Mouse (Mus musculus): ENCODE measurements at regions not wholly inside any gene's neighbourhood (a gene's known extent, or its start where the extent isn't known, plus 50 kb on each side); places are given as distances from the start of the nearest gene placed in this dataset.

DNA sequence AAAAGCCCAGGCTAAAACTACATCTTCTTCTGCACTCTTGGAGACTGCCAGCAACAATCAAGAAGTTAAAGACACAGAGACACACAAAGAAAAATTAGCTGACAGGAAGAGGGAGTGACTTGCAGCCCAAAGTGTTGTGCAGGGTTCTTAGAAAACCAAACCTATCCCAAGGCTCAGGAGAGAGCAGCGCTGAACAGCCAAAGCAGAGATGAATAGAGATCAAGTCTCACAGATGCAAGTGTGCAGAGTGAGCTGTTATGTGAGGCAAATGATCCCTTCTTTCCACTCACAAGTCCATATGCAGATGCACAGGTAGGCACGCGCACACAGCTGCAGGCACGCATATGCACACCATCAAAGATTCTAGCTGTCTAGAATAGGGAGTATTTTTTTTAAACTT lies 318.0 kb upstream of the Npvf start:
- no peak for DNase-seq (ENCODE audit: low spot score)

GRCm38 (mm10) chr6:50973231-50973654 lies 319.0 kb upstream of the Npvf start:
- DNase-seq (ENCODE audit: low spot score): no peak

- no peak for DNase-seq (ENCODE audit: low spot score)
Measured at GRCm38 (mm10) chr6:50973815-50974214, 319.6 kb upstream of the Npvf start.

- no peak for DNase-seq (ENCODE audit: low spot score)
Measured at GRCm38 (mm10) chr6:50974961-50975360, 320.7 kb upstream of the Npvf start.

GRCm38 (mm10) chr6:50976973-50977372 lies 322.7 kb upstream of the Npvf start:
- DNase-seq (ENCODE audit: low spot score): no peak

DNA sequence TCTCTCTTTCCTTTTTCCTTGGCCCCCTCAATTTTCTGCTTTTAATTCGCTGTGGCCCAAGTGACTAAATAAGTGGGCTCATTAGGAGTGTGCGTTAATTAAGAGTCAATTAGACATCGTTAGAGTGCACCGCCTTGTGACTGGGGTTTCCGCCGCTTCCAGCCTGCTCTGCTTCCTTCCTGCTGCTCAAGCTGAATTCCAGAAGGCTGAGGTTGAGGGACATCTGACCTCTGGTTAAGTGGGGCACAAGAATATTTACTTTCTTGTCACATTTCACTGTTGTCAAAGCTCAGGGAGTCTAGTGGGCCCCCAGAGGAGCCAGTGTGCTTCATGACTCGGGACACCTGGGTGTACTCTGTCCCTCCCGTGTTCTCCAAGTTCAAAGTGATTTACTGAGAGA lies 323.1 kb upstream of the Npvf start:
- DNase-seq (ENCODE audit: low spot score): no peak

- no peak for DNase-seq (ENCODE audit: low spot score)
Measured at GRCm38 (mm10) chr6:50978016-50978415, 323.8 kb upstream of the Npvf start.

DNA sequence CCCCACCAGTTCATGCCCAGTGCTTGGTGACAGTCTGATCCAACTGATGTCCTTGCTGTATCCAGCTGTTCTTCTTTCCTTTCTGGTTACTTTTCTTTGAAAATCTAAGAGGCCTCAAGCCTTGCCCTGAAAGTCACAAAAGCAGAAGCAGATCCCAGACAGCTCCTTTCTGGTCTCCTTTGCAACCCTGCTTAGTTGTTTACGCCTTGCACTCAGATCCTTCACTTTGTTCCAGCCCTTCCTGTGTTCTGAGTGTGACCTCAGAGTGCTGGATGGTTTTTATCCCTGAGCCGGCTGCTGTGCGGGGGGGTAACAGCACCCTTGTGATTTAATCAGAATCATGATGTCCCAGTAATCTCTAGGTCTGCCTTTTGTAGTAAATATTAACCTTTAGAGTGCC lies 324.3 kb upstream of the Npvf start:
- DNase-seq (ENCODE audit: low spot score): no peak

DNA sequence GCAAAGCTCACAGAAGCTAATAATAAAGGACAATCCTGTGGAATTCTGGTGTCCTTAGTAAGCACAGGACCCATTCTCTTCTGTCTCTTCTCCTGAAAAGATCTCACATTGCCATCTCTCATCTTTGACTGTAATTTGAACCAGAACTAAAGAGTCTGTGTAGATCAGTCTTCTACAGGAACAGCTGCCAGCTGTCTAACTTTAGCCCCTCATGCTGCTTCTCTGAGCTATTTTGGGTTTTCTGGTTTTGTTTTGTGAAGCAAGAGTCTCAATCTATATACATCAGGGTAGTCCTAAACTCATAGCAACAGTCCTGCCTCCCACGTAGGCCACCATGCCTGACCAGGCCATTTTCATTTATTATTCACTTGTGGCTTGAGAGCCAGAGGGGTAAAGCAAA lies 325.5 kb upstream of the Npvf start:
- DNase-seq (ENCODE audit: low spot score): no peak

- DNase-seq (ENCODE audit: low spot score): no peak
Measured at GRCm38 (mm10) chr6:50980311-50980710, 326.1 kb upstream of the Npvf start.

- no peak for DNase-seq (ENCODE audit: low spot score)
Measured at GRCm38 (mm10) chr6:50981702-50982309, 327.6 kb upstream of the Npvf start.

GRCm38 (mm10) chr6:50982856-50983255 lies 328.6 kb upstream of the Npvf start:
- DNase-seq (ENCODE audit: low spot score): no peak

DNA sequence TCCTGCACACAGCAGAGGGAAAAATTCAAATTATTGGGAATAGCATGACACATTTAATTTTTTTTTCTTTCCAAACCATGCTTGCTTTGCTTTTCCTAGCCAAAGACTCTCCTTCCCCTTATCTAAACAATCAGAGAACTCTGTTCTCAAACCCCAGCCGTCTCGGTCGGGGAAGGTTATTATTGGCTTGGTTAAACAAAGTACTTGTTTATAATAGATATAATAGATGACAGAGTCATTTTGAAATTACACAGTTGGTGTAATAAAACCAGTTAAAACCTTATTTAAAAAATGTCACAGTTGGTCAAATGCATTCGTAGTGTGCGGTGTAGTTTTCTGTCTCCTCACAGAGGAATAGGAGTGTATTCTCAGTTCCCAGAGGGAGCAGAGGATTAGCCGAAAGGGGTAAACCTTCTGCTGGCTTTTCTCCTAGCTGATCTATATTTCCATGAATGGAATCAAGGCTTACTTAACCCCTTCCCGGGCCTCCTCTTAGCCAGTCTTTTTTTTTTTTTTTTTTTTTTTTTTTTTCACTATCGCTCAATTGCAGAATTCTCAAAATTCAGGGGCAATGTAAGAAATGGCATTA lies 329.4 kb upstream of the Npvf start:
- DNase-seq (ENCODE audit: low spot score): no peak

DNA sequence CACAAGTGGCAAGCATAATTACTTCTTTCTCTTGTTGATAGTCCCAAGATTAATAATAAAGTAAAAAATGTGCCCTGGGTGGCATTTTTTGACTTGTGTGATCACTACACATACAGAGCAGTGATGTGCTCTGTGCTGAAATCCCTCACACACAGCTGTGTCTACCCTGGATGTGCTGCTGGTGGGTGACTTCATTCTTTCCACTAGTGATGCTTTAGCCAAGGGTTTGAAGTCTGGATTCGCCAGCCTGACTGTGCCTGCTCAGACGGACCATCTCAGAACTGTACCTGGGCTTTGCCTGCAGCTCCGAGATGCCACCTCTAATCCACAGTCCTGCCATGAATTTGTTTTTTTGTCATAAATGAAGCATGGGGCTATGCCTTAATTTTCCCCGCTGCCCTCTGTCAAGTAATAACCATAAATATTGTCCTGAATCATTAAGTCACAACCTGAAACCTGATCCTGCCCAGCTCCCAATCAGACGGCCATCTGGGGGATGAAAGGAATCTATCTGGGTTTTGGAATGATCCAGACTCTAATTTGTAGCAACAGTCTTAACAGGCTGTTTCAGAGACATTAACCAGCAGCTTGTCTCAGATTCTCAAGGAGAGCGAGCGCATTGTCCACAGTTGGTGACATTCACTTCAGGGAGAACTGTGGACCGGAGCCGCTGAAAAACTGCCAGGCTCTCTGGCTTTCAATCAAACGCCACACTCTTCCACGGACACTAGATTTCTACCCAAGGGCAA lies 330.1 kb upstream of the Npvf start:
- no peak for DNase-seq (ENCODE audit: low spot score)

GRCm38 (mm10) chr6:50986270-50986924 lies 332.2 kb upstream of the Npvf start:
- DNase-seq (ENCODE audit: low spot score): no peak

DNA sequence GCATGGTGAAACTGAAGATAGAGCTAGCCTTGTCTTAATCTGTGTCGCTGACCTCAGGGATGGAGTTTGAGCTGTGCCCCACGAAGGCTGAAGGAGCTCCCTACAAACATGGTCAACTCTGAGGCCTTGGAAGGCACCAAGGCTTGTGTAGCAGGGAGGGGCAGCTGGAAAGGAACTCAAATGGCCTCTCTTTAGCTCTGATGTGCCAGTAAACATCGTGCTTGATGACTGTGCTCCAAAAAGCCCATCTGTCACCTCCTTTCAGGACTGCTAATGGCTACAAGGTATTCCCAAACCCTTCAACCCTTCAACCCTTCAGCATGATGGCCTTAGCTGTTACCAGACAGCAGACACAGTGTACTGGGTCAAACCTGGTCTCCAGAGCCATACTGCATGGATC lies 334.3 kb upstream of the Npvf start:
- no peak for DNase-seq (ENCODE audit: low spot score)

- no peak for DNase-seq (ENCODE audit: low spot score)
Measured at GRCm38 (mm10) chr6:50991528-50992125, 337.4 kb upstream of the Npvf start.

- no peak for DNase-seq (ENCODE audit: low spot score)
Measured at GRCm38 (mm10) chr6:50993952-50994351, 339.7 kb upstream of the Npvf start.

DNA sequence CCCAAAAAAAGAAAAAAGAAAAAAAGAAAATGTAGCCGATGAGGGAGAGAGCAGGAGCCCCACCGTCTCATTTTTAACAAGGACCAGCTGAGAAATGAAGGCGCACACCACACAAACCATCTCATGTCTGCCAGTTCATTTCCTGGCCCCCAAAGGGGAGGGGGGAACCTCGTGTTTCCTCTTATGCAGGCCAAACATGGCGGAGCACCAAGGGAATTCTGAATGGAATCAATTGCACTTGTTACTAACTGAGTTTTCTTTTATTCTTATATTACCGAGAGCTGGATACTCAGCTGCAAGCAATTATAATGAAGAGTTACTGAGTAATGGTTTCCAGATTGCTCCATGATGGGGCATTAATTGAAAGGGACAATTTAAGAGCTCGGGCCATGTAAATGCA lies 348.5 kb upstream of the Npvf start:
- no peak for DNase-seq (ENCODE audit: low spot score)

DNA sequence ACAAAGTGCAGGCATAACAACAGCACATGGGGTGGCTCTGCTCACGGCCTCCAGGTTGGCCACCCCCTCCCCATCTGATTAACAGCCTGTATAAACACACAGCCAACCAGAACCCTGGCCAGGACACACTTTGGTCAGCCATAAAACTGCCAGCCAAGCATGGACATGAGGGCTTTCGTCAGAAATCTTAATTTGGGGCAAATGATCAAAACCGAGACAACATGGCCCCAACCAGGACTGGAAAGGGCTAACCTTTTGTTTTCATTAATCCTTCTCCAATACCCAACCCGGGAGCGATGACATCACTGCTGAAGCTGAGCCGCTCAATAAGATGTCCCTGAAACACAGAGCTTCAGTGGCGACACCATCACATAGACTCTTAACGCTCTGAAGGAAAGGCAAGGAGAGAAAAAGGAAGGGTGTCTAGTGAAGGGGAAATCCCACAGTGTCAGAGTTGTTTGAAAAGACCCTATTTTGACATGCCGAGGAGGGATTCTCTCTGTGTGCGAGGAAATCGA lies 351.9 kb upstream of the Npvf start:
- no peak for DNase-seq (ENCODE audit: low spot score)

DNA sequence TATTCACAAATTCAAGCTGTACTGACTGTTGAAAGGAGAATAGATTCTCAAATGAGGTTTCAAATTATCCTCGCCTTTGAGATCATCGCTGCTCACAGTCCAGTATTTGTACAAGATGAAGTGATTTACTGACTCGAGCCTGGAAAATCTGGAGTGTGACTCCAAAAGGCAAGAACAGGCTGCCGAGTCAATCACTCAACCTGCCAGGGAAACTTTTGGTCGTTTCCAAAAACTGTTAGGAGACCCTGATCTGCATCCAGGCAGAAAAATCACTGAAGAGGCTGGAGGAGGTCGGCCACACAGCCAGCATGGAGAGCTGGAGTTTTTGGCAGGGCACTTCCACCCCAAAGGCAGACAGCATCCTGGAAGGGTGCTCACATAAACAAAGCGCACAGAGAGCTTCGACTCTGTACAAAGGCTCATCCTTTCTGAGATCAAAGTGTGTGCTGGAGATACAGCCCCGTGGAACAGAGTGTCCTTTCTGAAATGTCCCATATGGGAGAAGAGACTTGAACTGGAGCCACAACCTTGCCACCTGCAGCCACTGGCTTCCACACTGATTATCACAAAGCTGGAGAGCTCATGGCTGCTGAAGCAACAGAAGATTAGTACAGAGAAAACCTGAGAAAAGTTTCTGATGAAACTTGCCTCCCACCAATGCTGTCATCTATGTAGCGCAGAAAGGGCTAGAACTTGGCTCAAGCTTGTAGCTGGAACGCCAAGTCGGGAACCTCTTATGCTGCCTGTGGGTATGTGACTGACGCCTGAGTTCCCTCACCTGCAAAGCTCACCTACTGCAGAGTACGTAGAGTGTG lies 355.5 kb upstream of the Npvf start:
- DNase-seq (ENCODE audit: low spot score): no peak

DNA sequence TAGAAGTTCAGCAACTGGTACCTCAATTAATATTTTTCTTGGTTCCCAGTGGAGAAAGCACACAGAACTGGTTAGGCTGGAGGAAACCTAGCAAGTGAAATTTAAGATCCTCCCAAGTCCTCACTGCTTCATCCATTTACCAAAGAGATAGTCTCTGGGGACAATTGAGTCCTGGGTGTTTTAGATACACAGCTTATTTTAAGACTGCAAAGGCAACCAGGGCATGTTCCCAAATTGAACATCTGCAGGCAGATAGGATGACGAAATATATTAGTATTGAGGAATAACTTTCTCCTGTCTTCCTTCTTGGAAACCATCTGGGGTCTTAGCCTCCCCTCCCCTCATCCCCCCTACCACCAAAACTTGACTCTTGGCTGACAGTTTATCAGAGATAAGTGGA lies 356.3 kb upstream of the Npvf start:
- no peak for DNase-seq (ENCODE audit: low spot score)
